Mouse (Mus musculus): Measurements from ENCODE around the gene Krt84. TPM values are rescaled to one million over a fixed set of nuclear protein-coding genes. Genes with fewer than 3 reads are reported as not detected.

Gene Krt84
- 0.27 TPM in 1 of 2 replicates, not detected in the other for polyA plus RNA-seq (2012; rRNA removed)

- Histone ChIP-seq H3K36me3 (ENCODE audit: control insufficient read depth, insufficient read depth, low read length) (no peaks in the 10 kb centered on the region), H3K4me3 (ENCODE audit: low read depth, low read length) (no peak within 1 kb of the TSS), H3K27ac (ENCODE audit: insufficient read depth, low read depth, low read length) (no peak within 1 kb of the TSS), H3K4me1 (ENCODE audit: control insufficient read depth, insufficient read depth, insufficient read length, low read length) (peaks cover 13% of the 10 kb centered on the region), H3K27me3 (ENCODE audit: control insufficient read depth, insufficient read depth, low read length) (no peaks in the 10 kb centered on the region)
- WGBS, result 79% methylated on average over 7 of the region's 7 CpGs
- TF ChIP-seq POLR2A (IDR thresholded peaks at IDR 0.05; ENCODE audit: low read depth, low read length) (no peak), CTCF (IDR thresholded peaks at IDR 0.05; ENCODE audit: extremely low read depth, insufficient read length, insufficient replicate concordance, low read depth, low read length) (no peak)
Measured at GRCm38 (mm10) chr15:101532720-101533119, at the start of gene Krt84. Gene Krt84, minus strand, starts transcription at chr15:101532820.

- Histone ChIP-seq H3K4me3 (ENCODE audit: low read depth, low read length) (no peak overlapping the region), H3K36me3 (ENCODE audit: control insufficient read depth, insufficient read depth, low read length) (no peaks in the 10 kb centered on the region), H3K4me1 (ENCODE audit: control insufficient read depth, insufficient read depth, insufficient read length, low read length) (no peaks in the 10 kb centered on the region), H3K27me3 (ENCODE audit: control insufficient read depth, insufficient read depth, low read length) (0 out of 2 replicates have a peak, but pooled peaks cover 5% of the 10 kb centered on the region), H3K27ac (ENCODE audit: insufficient read depth, low read depth, low read length) (no peak overlapping the region)
- 59% methylated on average over 3 of the region's 3 CpGs for WGBS
- TF ChIP-seq CTCF (IDR thresholded peaks at IDR 0.05; ENCODE audit: extremely low read depth, insufficient read length, insufficient replicate concordance, low read depth, low read length) (no peak), POLR2A (IDR thresholded peaks at IDR 0.05; ENCODE audit: low read depth, low read length) (no peak)
Measured at GRCm38 (mm10) chr15:101581701-101582100, 49.1 kb upstream of the Krt84 start.

GRCm38 (mm10) chr15:101575506-101575905 lies 42.9 kb upstream of the Krt84 start:
- Histone ChIP-seq H3K4me1 (ENCODE audit: control insufficient read depth, insufficient read depth, insufficient read length, low read length) (no peaks in the 10 kb centered on the region), H3K27me3 (ENCODE audit: control insufficient read depth, insufficient read depth, low read length) (peaks cover 22% of the 10 kb centered on the region), H3K36me3 (ENCODE audit: control insufficient read depth, insufficient read depth, low read length) (no peaks in the 10 kb centered on the region), H3K27ac (ENCODE audit: insufficient read depth, low read depth, low read length) (no peak overlapping the region), H3K4me3 (ENCODE audit: low read depth, low read length) (no peak overlapping the region)
- WGBS, result 37% methylated on average over 5 of the region's 5 CpGs
- TF ChIP-seq POLR2A (IDR thresholded peaks at IDR 0.05; ENCODE audit: low read depth, low read length) (no peak), CTCF (IDR thresholded peaks at IDR 0.05; ENCODE audit: extremely low read depth, insufficient read length, insufficient replicate concordance, low read depth, low read length) (no peak)

GRCm38 (mm10) chr15:101573796-101574345 lies 41.3 kb upstream of the Krt84 start, which contains the start of gene Krt75:
Gene Krt75, minus strand, starts transcription at chr15:101573904.
- Histone ChIP-seq H3K27ac (ENCODE audit: insufficient read depth, low read depth, low read length) (no peak within 1 kb of the TSS), H3K4me1 (ENCODE audit: control insufficient read depth, insufficient read depth, insufficient read length, low read length) (no peaks in the 10 kb centered on the region), H3K4me3 (ENCODE audit: low read depth, low read length) (no peak within 1 kb of the TSS), H3K36me3 (ENCODE audit: control insufficient read depth, insufficient read depth, low read length) (no peaks in the 10 kb centered on the region), H3K27me3 (ENCODE audit: control insufficient read depth, insufficient read depth, low read length) (peaks cover 20% of the 10 kb centered on the region)
- 49% methylated on average over 15 of the region's 15 CpGs for WGBS
- TF ChIP-seq POLR2A (IDR thresholded peaks at IDR 0.05; ENCODE audit: low read depth, low read length) (no peak), CTCF (IDR thresholded peaks at IDR 0.05; ENCODE audit: extremely low read depth, insufficient read length, insufficient replicate concordance, low read depth, low read length) (no peak)

DNA sequence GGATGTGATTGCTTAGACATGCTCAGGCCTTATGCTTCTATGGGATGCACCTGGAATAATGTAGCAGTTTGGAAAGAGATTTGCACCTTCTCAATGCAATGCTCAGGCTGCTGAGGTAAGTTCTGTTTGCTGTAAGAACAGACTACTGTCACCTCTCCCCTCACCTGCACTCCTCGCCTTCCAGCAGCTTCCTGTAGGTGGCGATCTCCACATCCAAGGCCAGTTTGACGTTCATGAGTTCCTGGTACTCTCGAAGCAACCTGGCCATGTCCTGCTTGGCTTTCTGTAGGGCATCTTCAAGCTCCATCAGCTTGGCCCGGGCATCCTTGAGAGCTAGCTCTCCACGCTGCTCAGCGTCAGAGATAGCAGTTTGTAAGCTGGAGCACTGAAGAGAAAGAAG lies 35.2 kb upstream of the Krt84 start:
- Histone ChIP-seq H3K27ac (ENCODE audit: insufficient read depth, low read depth, low read length) (no peak overlapping the region), H3K27me3 (ENCODE audit: control insufficient read depth, insufficient read depth, low read length) (peaks cover 1% of the 10 kb centered on the region), H3K4me1 (ENCODE audit: control insufficient read depth, insufficient read depth, insufficient read length, low read length) (no peaks in the 10 kb centered on the region), H3K36me3 (ENCODE audit: control insufficient read depth, insufficient read depth, low read length) (no peaks in the 10 kb centered on the region), H3K4me3 (ENCODE audit: low read depth, low read length) (no peak overlapping the region)
- TF ChIP-seq POLR2A (IDR thresholded peaks at IDR 0.05; ENCODE audit: low read depth, low read length) (no peak), CTCF (IDR thresholded peaks at IDR 0.05; ENCODE audit: extremely low read depth, insufficient read length, insufficient replicate concordance, low read depth, low read length) (peak; percentile 54; the same call in 1 of the 2 replicates)
- 31% methylated on average over 7 of the region's 7 CpGs for WGBS

DNA sequence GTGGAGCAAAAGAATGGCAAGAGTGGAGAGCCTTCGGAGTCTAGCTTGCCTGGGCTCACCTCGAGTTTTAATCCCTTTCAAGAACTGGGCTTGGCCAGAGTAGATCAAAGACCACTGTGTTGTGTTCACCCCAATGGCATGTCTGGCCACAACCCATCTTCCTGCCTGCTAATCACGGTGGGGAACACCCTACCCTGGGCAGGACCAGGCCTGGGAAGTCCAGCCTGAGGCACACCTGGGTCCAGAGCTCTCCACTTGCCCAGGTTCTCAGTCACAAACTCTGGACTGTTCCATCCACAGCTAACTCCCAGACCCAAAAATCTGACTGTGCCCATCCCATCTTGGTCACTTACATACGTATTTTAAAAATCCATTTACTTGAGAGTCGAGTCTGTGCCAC lies 30.2 kb upstream of the Krt84 start, which contains the start of gene Krt90:
Gene Krt90, minus strand, starts transcription at position 101 of the 400 bp plus-strand sequence.
- Histone ChIP-seq H3K36me3 (ENCODE audit: control insufficient read depth, insufficient read depth, low read length) (no peaks in the 10 kb centered on the region), H3K4me3 (ENCODE audit: low read depth, low read length) (no peak within 1 kb of the TSS), H3K27me3 (ENCODE audit: control insufficient read depth, insufficient read depth, low read length) (no peaks in the 10 kb centered on the region), H3K27ac (ENCODE audit: insufficient read depth, low read depth, low read length) (no peak within 1 kb of the TSS), H3K4me1 (ENCODE audit: control insufficient read depth, insufficient read depth, insufficient read length, low read length) (no peaks in the 10 kb centered on the region)
- WGBS, result 51% methylated on average over 5 of the region's 5 CpGs
- TF ChIP-seq POLR2A (IDR thresholded peaks at IDR 0.05; ENCODE audit: low read depth, low read length) (no peak), CTCF (IDR thresholded peaks at IDR 0.05; ENCODE audit: extremely low read depth, insufficient read length, insufficient replicate concordance, low read depth, low read length) (no peak)

DNA sequence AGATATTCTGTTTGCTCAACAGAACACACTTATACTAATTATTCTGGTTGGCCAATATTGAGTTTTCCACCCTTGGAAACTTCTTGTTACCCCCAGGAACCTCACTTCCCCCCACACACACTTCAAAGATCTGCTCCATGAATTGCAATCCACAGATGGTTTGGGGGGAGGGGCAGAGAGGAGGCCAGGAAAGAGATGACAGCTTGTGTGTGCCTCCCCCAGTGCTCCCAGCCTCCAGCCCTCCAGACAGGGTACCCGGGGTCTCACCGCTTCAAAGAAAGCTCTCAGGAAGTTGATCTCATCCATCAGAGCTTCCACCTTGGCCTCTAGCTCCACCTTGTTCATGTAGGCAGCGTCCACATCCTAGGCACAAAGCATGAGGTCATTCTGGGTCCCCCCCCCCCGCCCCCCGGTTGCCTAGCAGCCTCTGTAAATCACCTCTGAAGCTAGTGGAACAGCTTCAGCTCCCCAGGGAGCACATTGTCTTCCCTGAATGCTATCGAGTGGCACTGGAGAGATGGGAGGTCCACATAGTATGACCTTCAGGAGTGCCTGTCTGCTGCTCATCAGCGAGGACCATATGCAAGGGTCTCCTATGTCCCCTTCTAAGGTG lies 25.5 kb upstream of the Krt84 start:
- 11% methylated on average over 7 of the region's 7 CpGs for WGBS
- Histone ChIP-seq H3K27ac (ENCODE audit: insufficient read depth, low read depth, low read length) (no peak overlapping the region), H3K4me1 (ENCODE audit: control insufficient read depth, insufficient read depth, insufficient read length, low read length) (no peaks in the 10 kb centered on the region), H3K4me3 (ENCODE audit: low read depth, low read length) (no peak overlapping the region), H3K36me3 (ENCODE audit: control insufficient read depth, insufficient read depth, low read length) (no peaks in the 10 kb centered on the region), H3K27me3 (ENCODE audit: control insufficient read depth, insufficient read depth, low read length) (0 out of 2 replicates have a peak, but pooled peaks cover 2% of the 10 kb centered on the region)
- no peak for TF ChIP-seq CTCF (IDR thresholded peaks at IDR 0.05; ENCODE audit: extremely low read depth, insufficient read length, insufficient replicate concordance, low read depth, low read length)
- no peak for TF ChIP-seq POLR2A (IDR thresholded peaks at IDR 0.05; ENCODE audit: low read depth, low read length)
